In genomic region chr4:43562769-43563600, GRCm38 (mm10) we compare ENCODE assay signal across 8 mouse cellular contexts. TPM values are rescaled to one million over a fixed set of nuclear protein-coding genes. Genes with fewer than 3 reads are reported as not detected.
DNase-seq lines count a peak whose midpoint lies in the region; ATAC-seq and TF ChIP-seq lines count a peak whose summit lies in the region.

No protein-coding gene starts in this region.

- H3K9me3 ChIP-seq in heart, embryonic 10.5 days, result no peaks in the 10 kb centered on the region
- H3K9me3 ChIP-seq in ES-Bruce4 (replicated peaks; ENCODE audit: control insufficient read depth, insufficient read depth, low read length, poor library complexity, severe bottlenecking), result no peaks in the 10 kb centered on the region
- no peaks in the 10 kb centered on the region for H3K9me3 ChIP-seq in forebrain, embryonic 16.5 days (ENCODE audit: control insufficient read depth, low read length)
- H3K9me3 ChIP-seq in liver, embryonic 14.5 days (ENCODE audit: control insufficient read depth, low read length), result no peaks in the 10 kb centered on the region

- H3K9ac ChIP-seq in ES-Bruce4 (ENCODE audit: low read depth, poor library complexity, severe bottlenecking), result peak overlapping the region; percentile 85
- peak overlapping the region; percentile 97 for H3K9ac ChIP-seq in forebrain, embryonic 16.5 days (replicated peaks; ENCODE audit: low read depth, low read length)
- H3K9ac ChIP-seq in liver, embryonic 14.5 days (replicated peaks), result peak overlapping the region; percentile 81

- DNase-seq in heart, embryonic 10.5 days (ENCODE audit: low spot score), result no peak
- no peak for DNase-seq in heart, postnatal 4 days
- DNase-seq in liver, embryonic 14.5 days (ENCODE audit: low read depth in 3 of 3, low spot score in 3 of 3), result no peak
- no peak for DNase-seq in Muller cell, postnatal 12 days (ENCODE audit: inconsistent ontology term)
- DNase-seq in adipocyte (ENCODE audit: low spot score), result no peak
- no peak for DNase-seq in gastrocnemius, adult 18-20 months (ENCODE audit: low spot score)

- TF ChIP-seq POLR2A in ES-Bruce4 (IDR thresholded peaks at IDR 0.05; ENCODE audit: insufficient read depth, low read length), result no peak

- ATAC-seq in forebrain, embryonic 16.5 days, result peak; percentile 8
- ATAC-seq in liver, embryonic 14.5 days (ENCODE audit: insufficient read depth), result no peak

- peaks cover 42% of the 10 kb centered on the region for H3K36me3 ChIP-seq in heart, embryonic 10.5 days
- peaks cover 7% of the 10 kb centered on the region; the same call in 1 of the 2 replicates for H3K36me3 ChIP-seq in ES-Bruce4 (ENCODE audit: control insufficient read depth, insufficient read depth, low read length, poor library complexity, severe bottlenecking)
- peaks cover 29% of the 10 kb centered on the region for H3K36me3 ChIP-seq in forebrain, embryonic 16.5 days (ENCODE audit: control insufficient read depth, insufficient read depth)
- H3K36me3 ChIP-seq in liver, embryonic 14.5 days (replicated peaks; ENCODE audit: control insufficient read depth, insufficient read depth, low read depth), result peaks cover 31% of the 10 kb centered on the region

- no peaks in the 10 kb centered on the region for H3K27me3 ChIP-seq in heart, embryonic 10.5 days (ENCODE audit: insufficient read depth, poor library complexity, severe bottlenecking)
- no peaks in the 10 kb centered on the region for H3K27me3 ChIP-seq in ES-Bruce4 (ENCODE audit: control insufficient read depth, insufficient read depth, low read length, poor library complexity, severe bottlenecking)
- H3K27me3 ChIP-seq in forebrain, embryonic 16.5 days (replicated peaks; ENCODE audit: control insufficient read depth, insufficient read depth, low read length), result no peaks in the 10 kb centered on the region
- H3K27me3 ChIP-seq in liver, embryonic 14.5 days (ENCODE audit: control insufficient read depth, insufficient read depth, low read length), result no peaks in the 10 kb centered on the region

- no peak for TF ChIP-seq EP300 in ES-Bruce4 (IDR thresholded peaks at IDR 0.05; ENCODE audit: insufficient read depth, low read depth, low read length)
- no peak for TF ChIP-seq EP300 in liver, embryonic 14.5 days (IDR thresholded peaks at IDR 0.05; ENCODE audit: low read depth)

- H3K4me2 ChIP-seq in forebrain, embryonic 16.5 days (ENCODE audit: low read length), result peak overlapping the region; percentile 95
- H3K4me2 ChIP-seq in liver, embryonic 14.5 days (ENCODE audit: low read depth), result peak overlapping the region; percentile 99

- TF ChIP-seq CTCF in ES-Bruce4 (IDR thresholded peaks at IDR 0.05; ENCODE audit: low read depth, low read length), result no peak
- no peak for TF ChIP-seq CTCF in liver, embryonic 14.5 days (IDR thresholded peaks at IDR 0.05; ENCODE audit: low read depth)

- peak overlapping the region; percentile 94 for H3K4me3 ChIP-seq in heart, embryonic 10.5 days
- peak overlapping the region; percentile 97 for H3K4me3 ChIP-seq in ES-Bruce4 (ENCODE audit: low read depth, low read length)
- peak overlapping the region; percentile 72 for H3K4me3 ChIP-seq in forebrain, embryonic 16.5 days (replicated peaks; ENCODE audit: low read length)
- peak overlapping the region; percentile 75 to 97 for H3K4me3 ChIP-seq in liver, embryonic 14.5 days (ENCODE audit: insufficient read depth in 1 of 2, low read depth in 2 of 2, low read length in 2 of 2)

- H3K4me1 ChIP-seq in heart, embryonic 10.5 days, result peaks cover 45% of the 10 kb centered on the region
- peaks cover 3% of the 10 kb centered on the region for H3K4me1 ChIP-seq in ES-Bruce4 (ENCODE audit: control insufficient read depth, insufficient read depth, low read length)
- peaks cover 39% of the 10 kb centered on the region for H3K4me1 ChIP-seq in forebrain, embryonic 16.5 days (replicated peaks; ENCODE audit: control insufficient read depth, insufficient read depth, low read length)
- peaks cover 28 to 40% of the 10 kb centered on the region in 2 experiments for H3K4me1 ChIP-seq in liver, embryonic 14.5 days (replicated peaks; ENCODE audit: control insufficient read depth in 2 of 2, insufficient read depth in 2 of 2, low read length in 1 of 2)

- 3% methylated on average over 22 of the region's 22 CpGs for WGBS in heart, embryonic 10.5 days
- WGBS in forebrain, embryonic 16.5 days, result 7% methylated on average over 22 of the region's 22 CpGs
- WGBS in liver, embryonic 14.5 days (ENCODE audit: insufficient replicate concordance), result 3% methylated on average over 22 of the region's 22 CpGs

- peak overlapping the region; percentile 99 for H3K27ac ChIP-seq in heart, embryonic 10.5 days
- no peak overlapping the region for H3K27ac ChIP-seq in ES-Bruce4 (ENCODE audit: insufficient read depth, low read length)
- H3K27ac ChIP-seq in forebrain, embryonic 16.5 days (ENCODE audit: low read length), result peak overlapping the region; percentile 95
- peak overlapping the region; percentile 92 for H3K27ac ChIP-seq in liver, embryonic 14.5 days

RNA-seq across cellular contexts. Expression of gene Tln1, which starts 0.5 kb away (rescaled TPM):
- polyA plus RNA-seq in heart, embryonic 10.5 days (2016; fragmentation: Nextera tagmentation; extraction: Ambion mirVana), result 82.7 and 99.6 TPM in 2 replicates
- 100 to 1,000 TPM; 184 to 187 TPM for total RNA-seq in heart, postnatal 4 days (2021)
- polyA plus RNA-seq in ES-Bruce4 (2011; ENCODE audit: insufficient read depth, insufficient read length, low read depth, missing spikeins), result 92.5 and 97.2 TPM in 2 replicates
- 49.5 and 54.6 TPM in 2 replicates for polyA plus RNA-seq in forebrain, embryonic 16.5 days (2015; fragmentation: Nextera tagmentation; extraction: Ambion mirVana)
- polyA plus RNA-seq in liver, embryonic 14.5 days (2012; rRNA removed), result 26.4 and 30.1 TPM in 2 replicates
- polyA plus RNA-seq in liver, embryonic 14.5 days (2014; fragmentation: Nextera tagmentation; extraction: Ambion mirVana), result 39.3 and 39.7 TPM in 2 replicates
- total RNA-seq in gastrocnemius, adult 18-20 months (2021), result 10 to 100 TPM; 50.6 to 64.8 TPM

RNA-seq across cellular contexts. Expression of gene Creb3, which starts 0.9 kb away (rescaled TPM):
- polyA plus RNA-seq in heart, embryonic 10.5 days (2016; fragmentation: Nextera tagmentation; extraction: Ambion mirVana), result 63.8 and 68.8 TPM in 2 replicates
- 10 to 100 TPM; 53.2 to 53.4 TPM for total RNA-seq in heart, postnatal 4 days (2021)
- 24.0 and 24.4 TPM in 2 replicates for polyA plus RNA-seq in ES-Bruce4 (2011; ENCODE audit: insufficient read depth, insufficient read length, low read depth, missing spikeins)
- polyA plus RNA-seq in forebrain, embryonic 16.5 days (2015; fragmentation: Nextera tagmentation; extraction: Ambion mirVana), result 83.5 and 91.1 TPM in 2 replicates
- polyA plus RNA-seq in liver, embryonic 14.5 days (2012; rRNA removed), result 9.6 and 10.9 TPM in 2 replicates
- 21.2 and 21.7 TPM in 2 replicates for polyA plus RNA-seq in liver, embryonic 14.5 days (2014; fragmentation: Nextera tagmentation; extraction: Ambion mirVana)
- total RNA-seq in gastrocnemius, adult 18-20 months (2021), result 10 to 100 TPM; 29.9 to 41.5 TPM

RNA-seq across cellular contexts. Expression of gene Rgp1, which starts 15.5 kb away (rescaled TPM):
- 20.9 and 29.7 TPM in 2 replicates for polyA plus RNA-seq in heart, embryonic 10.5 days (2016; fragmentation: Nextera tagmentation; extraction: Ambion mirVana)
- total RNA-seq in heart, postnatal 4 days (2021), result 10 to 100 TPM; 38.6 to 39.1 TPM
- 27.9 and 30.9 TPM in 2 replicates for polyA plus RNA-seq in ES-Bruce4 (2011; ENCODE audit: insufficient read depth, insufficient read length, low read depth, missing spikeins)
- polyA plus RNA-seq in forebrain, embryonic 16.5 days (2015; fragmentation: Nextera tagmentation; extraction: Ambion mirVana), result 27.0 and 30.5 TPM in 2 replicates
- polyA plus RNA-seq in liver, embryonic 14.5 days (2012; rRNA removed), result 13.4 and 15.1 TPM in 2 replicates
- 11.0 and 11.4 TPM in 2 replicates for polyA plus RNA-seq in liver, embryonic 14.5 days (2014; fragmentation: Nextera tagmentation; extraction: Ambion mirVana)
- 10 to 100 TPM; 19.9 to 20.7 TPM for total RNA-seq in gastrocnemius, adult 18-20 months (2021)

RNA-seq across cellular contexts. Expression of gene Gba2, which starts 15.7 kb away (rescaled TPM):
- 22.8 and 27.6 TPM in 2 replicates for polyA plus RNA-seq in heart, embryonic 10.5 days (2016; fragmentation: Nextera tagmentation; extraction: Ambion mirVana)
- total RNA-seq in heart, postnatal 4 days (2021), result 10 to 100 TPM; 17.7 to 17.8 TPM
- 6.6 and 8.9 TPM in 2 replicates for polyA plus RNA-seq in ES-Bruce4 (2011; ENCODE audit: insufficient read depth, insufficient read length, low read depth, missing spikeins)
- polyA plus RNA-seq in forebrain, embryonic 16.5 days (2015; fragmentation: Nextera tagmentation; extraction: Ambion mirVana), result 62.3 and 64.6 TPM in 2 replicates
- polyA plus RNA-seq in liver, embryonic 14.5 days (2012; rRNA removed), result 12.5 and 12.7 TPM in 2 replicates
- polyA plus RNA-seq in liver, embryonic 14.5 days (2014; fragmentation: Nextera tagmentation; extraction: Ambion mirVana), result 10.5 and 11.9 TPM in 2 replicates
- 1 to 10 TPM; 4.3 to 4.6 TPM for total RNA-seq in gastrocnemius, adult 18-20 months (2021)

RNA-seq across cellular contexts. Expression of gene Msmp, which starts 21.3 kb away (rescaled TPM):
- polyA plus RNA-seq in heart, embryonic 10.5 days (2016; fragmentation: Nextera tagmentation; extraction: Ambion mirVana), result 1.6 and 1.8 TPM in 2 replicates
- total RNA-seq in heart, postnatal 4 days (2021), result under 1 TPM in 1 of 2 experiments, not detected in 1; 0.52 TPM
- polyA plus RNA-seq in ES-Bruce4 (2011; ENCODE audit: insufficient read depth, insufficient read length, low read depth, missing spikeins), result not detected in 2 replicates
- polyA plus RNA-seq in forebrain, embryonic 16.5 days (2015; fragmentation: Nextera tagmentation; extraction: Ambion mirVana), result 1.5 and 1.7 TPM in 2 replicates
- polyA plus RNA-seq in liver, embryonic 14.5 days (2012; rRNA removed), result not detected in 2 replicates
- not detected in 2 replicates for polyA plus RNA-seq in liver, embryonic 14.5 days (2014; fragmentation: Nextera tagmentation; extraction: Ambion mirVana)
- total RNA-seq in gastrocnemius, adult 18-20 months (2021), result under 1 TPM in 1 of 2 experiments, not detected in 1; 0.55 TPM
